Mouse (Mus musculus): ENCODE data around the gene Ythdf2.
"Not testable (repeated sequence)": the region's sequence is repeated elsewhere in the genome, so short reads cannot be mapped to it uniquely, and the experiment has no call there.

DNA sequence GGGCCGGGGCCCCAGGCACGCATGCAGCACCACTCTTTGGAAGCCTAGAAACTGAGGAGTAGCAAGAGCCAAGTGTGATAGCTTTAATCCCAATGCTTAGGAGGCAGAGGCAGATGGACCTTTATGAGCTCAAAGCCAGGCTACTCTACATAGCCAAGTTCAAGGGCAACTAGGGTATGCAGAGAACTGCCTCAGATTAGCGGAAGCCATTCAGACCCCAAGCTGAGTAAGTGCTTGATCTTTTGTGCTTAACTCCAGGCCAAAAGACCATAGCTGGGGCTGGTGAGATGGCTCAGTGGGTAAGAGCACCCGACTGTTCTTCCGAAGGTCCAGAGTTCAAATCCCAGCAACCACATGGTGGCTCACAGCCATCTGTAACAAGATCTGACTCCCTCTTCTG lies 9.9 kb upstream of the Ythdf2 start:
- TF ChIP-seq CTCF, POLR2A (IDR thresholded peaks at IDR 0.05; ENCODE audit: extremely low read depth, insufficient read depth, low read length): not testable (repeated sequence)
